Mouse (Mus musculus) adrenal gland, postnatal 14 days (tissue): ENCODE measurements around the gene Gjb2. TPM values are rescaled to one million over a fixed set of nuclear protein-coding genes. Genes with fewer than 3 reads are reported as not detected.

ENCODE experiments used
- DNase-seq: peaks from one replicate; pipeline ENCODE4 v3.0.0; 2021; ENCODE audit warnings: mixed read lengths
- long read RNA-seq, 2 experiments: library from polyadenylated mRNA; stranded (forward); transcript quantifications; one replicate each; pipeline ENCODE4 v2.0.0; 2021
- total RNA-seq: library from RNA; stranded (reverse); gene quantifications from 2 replicates; pipeline ENCODE4 v1.2.3, GENCODE M21; 2021

Gjb2 gene
- total RNA-seq, result 3.2 and 18.4 TPM in 2 replicates
- long read RNA-seq, experiment 1, transcript Gjb2-201 (2 exons, 2,406 nt), result major isoform, 5 of 5 reads
- long read RNA-seq, experiment 1, partial matches to known transcripts, result 0 of 5 reads
- long read RNA-seq, experiment 1, other reads (novel, unspliced or antisense), result 0 of 5 reads
- long read RNA-seq, experiment 2, transcript Gjb2-201 (2 exons, 2,406 nt), result major isoform, 11 of 12 reads
- long read RNA-seq, experiment 2, partial matches to known transcripts, result 0 of 12 reads
- long read RNA-seq, experiment 2, other reads (novel, unspliced or antisense), result 1 of 12 reads

GRCm38 (mm10) chr14:57104106-57105023, at the start of gene Gjb2:
Gene Gjb2 (minus strand): TSS chr14:57104702.
- DNase-seq, result peak; percentile 68

GRCm38 (mm10) chr14:57145741-57146140, 41.2 kb upstream of the Gjb2 start:
- DNase-seq, result no peak

GRCm38 (mm10) chr14:57135265-57135664, 30.8 kb upstream of the Gjb2 start:
- DNase-seq, result no peak

- peak; percentile 4 for DNase-seq
Measured at GRCm38 (mm10) chr14:57133161-57133661, 28.7 kb upstream of the Gjb2 start, which contains the start of gene Gjb6. Gene Gjb6 (minus strand): TSS chr14:57133611.

- no peak for DNase-seq
Measured at GRCm38 (mm10) chr14:57127383-57127782, 22.9 kb upstream of the Gjb2 start.

- no peak for DNase-seq
Measured at GRCm38 (mm10) chr14:57122295-57122694, 17.8 kb upstream of the Gjb2 start.

GRCm38 (mm10) chr14:57115823-57116544, 11.5 kb upstream of the Gjb2 start, which contains the start of gene Gm4491:
Gene Gm4491 (minus strand): TSS chr14:57115883.
- no peak for DNase-seq

- DNase-seq, result peak; percentile 46
Measured at GRCm38 (mm10) chr14:57109194-57109593, 4.7 kb upstream of the Gjb2 start.

GRCm38 (mm10) chr14:57107916-57108315, 3.4 kb upstream of the Gjb2 start:
- peak; percentile 28 for DNase-seq

- no peak for DNase-seq
Measured at GRCm38 (mm10) chr14:57107091-57107490, 2.6 kb upstream of the Gjb2 start.

- no peak for DNase-seq
Measured at GRCm38 (mm10) chr14:57105721-57106120, 1.2 kb upstream of the Gjb2 start.

GRCm38 (mm10) chr14:57105111-57105510, 609 bp upstream of the Gjb2 start:
- DNase-seq, result no peak

GRCm38 (mm10) chr14:57103711-57104105, 794 bp downstream of the Gjb2 start:
- peak; percentile 29 for DNase-seq

GRCm38 (mm10) chr14:57103121-57103520, 1.4 kb downstream of the Gjb2 start:
- DNase-seq, result no peak

GRCm38 (mm10) chr14:57101623-57102022, 2.9 kb downstream of the Gjb2 start:
- DNase-seq, result no peak

- DNase-seq, result no peak
Measured at GRCm38 (mm10) chr14:57095855-57096254, 8.6 kb downstream of the Gjb2 start.

- peak; percentile 69 for DNase-seq
Measured at GRCm38 (mm10) chr14:57093029-57093428, 11.5 kb downstream of the Gjb2 start.

GRCm38 (mm10) chr14:57090001-57090400, 14.5 kb downstream of the Gjb2 start:
- no peak for DNase-seq

- DNase-seq, result no peak
Measured at GRCm38 (mm10) chr14:57089107-57089506, 15.4 kb downstream of the Gjb2 start.

GRCm38 (mm10) chr14:57084180-57084668, 20.3 kb downstream of the Gjb2 start:
- DNase-seq, result no peak

- DNase-seq, result no peak
Measured at GRCm38 (mm10) chr14:57082863-57083262, 21.6 kb downstream of the Gjb2 start.

GRCm38 (mm10) chr14:57075537-57075936, 29.0 kb downstream of the Gjb2 start:
- no peak for DNase-seq
